Mouse (Mus musculus) midbrain, embryonic 16.5 days (tissue): ENCODE data around the gene Mesp2. TPM values are rescaled to one million over a fixed set of nuclear protein-coding genes. Genes with fewer than 3 reads are reported as not detected.
"Not testable (repeated sequence)": the region's sequence is repeated elsewhere in the genome, so short reads cannot be mapped to it uniquely, and the experiment has no call there.

Experiments
- ATAC-seq: fragments of 200-750 bp; cut with Nextera tagmentation; 2 replicates; pipeline ENCODE4 v1.8.0; 2017; ENCODE audit warnings: moderate TSS enrichment
- H3K27ac ChIP-seq: fragments of 300-500 bp; sonication (generic); 2 replicates; pipeline ENCODE4 v1.5.1; 2014; ENCODE audit warnings: mild to moderate bottlenecking, low read length, mixed read lengths
- H3K27me3 ChIP-seq: fragments of 300-500 bp; sonication (generic); 2 replicates; pipeline ENCODE4 v1.6.1; 2014; ENCODE audit warnings: low read depth, low read length, mixed read lengths; ENCODE audit not compliant: control insufficient read depth, insufficient read depth
- H3K36me3 ChIP-seq: fragments of 300-500 bp; sonication (generic); 2 replicates; pipeline ENCODE4 v1.6.1; 2014; ENCODE audit warnings: mild to moderate bottlenecking, low read length, moderate library complexity, mixed read lengths; ENCODE audit not compliant: control insufficient read depth, insufficient read depth
- H3K4me1 ChIP-seq: fragments of 300-500 bp; sonication (generic); 2 replicates; pipeline ENCODE4 v1.6.1; 2014; ENCODE audit warnings: mild to moderate bottlenecking, low read length, mixed read lengths; ENCODE audit not compliant: control insufficient read depth, insufficient read depth
- H3K4me2 ChIP-seq: fragments of 300-500 bp; sonication (generic); 2 replicates; pipeline ENCODE4 v1.6.1; 2014; ENCODE audit warnings: mild to moderate bottlenecking, low read length, mixed read lengths
- H3K4me3 ChIP-seq: fragments of 300-500 bp; sonication (generic); 2 replicates; pipeline ENCODE4 v1.5.1; 2014; ENCODE audit warnings: low read depth, mild to moderate bottlenecking, low read length, moderate library complexity, mixed read lengths
- H3K9ac ChIP-seq: fragments of 300-500 bp; sonication (generic); 2 replicates; pipeline ENCODE4 v1.6.1; 2014; ENCODE audit warnings: low read depth, low read length, mixed read lengths
- H3K9me3 ChIP-seq: fragments of 300-500 bp; sonication (generic); replicated peaks from 2 replicates; pipeline ENCODE4 v1.6.1; 2014; ENCODE audit warnings: mild to moderate bottlenecking, low read length, mixed read lengths; ENCODE audit not compliant: control insufficient read depth, poor library complexity, severe bottlenecking
- WGBS: fragments of 180-500 bp; shearing (Covaris S2); extraction: QIAGEN DNeasy Blood & Tissue Kit; methylation state at CpG from one replicate; pipeline ENCODE4 v1.1.7; 2014; 5-methylcytosine and 5-hydroxymethylcytosine counted together
- polyA plus RNA-seq: library from polyadenylated mRNA; unstranded; fragments of >200 nt; fragmentation: Nextera tagmentation; extraction: Ambion mirVana; gene quantifications from 2 replicates; pipeline ENCODE4 v1.2.1, GENCODE M21; 2015

Gene Mesp2
- polyA plus RNA-seq, 1 experiment from 2014 or later, result 1.4 TPM

GRCm38 (mm10) chr7:79781826-79782515 lies 28.6 kb upstream of the Mesp2 start:
- Histone ChIP-seq H3K27me3 (no peaks in the 10 kb centered on the region), H3K27ac (no peak overlapping the region), H3K9ac (no peak overlapping the region), H3K4me2 (no peak overlapping the region), H3K4me1 (no peaks in the 10 kb centered on the region), H3K4me3 (no peak overlapping the region), H3K36me3 (no peaks in the 10 kb centered on the region), H3K9me3 (no peaks in the 10 kb centered on the region)
- no peak for ATAC-seq
- WGBS, result 79% methylated on average over 11 of the region's 11 CpGs

DNA sequence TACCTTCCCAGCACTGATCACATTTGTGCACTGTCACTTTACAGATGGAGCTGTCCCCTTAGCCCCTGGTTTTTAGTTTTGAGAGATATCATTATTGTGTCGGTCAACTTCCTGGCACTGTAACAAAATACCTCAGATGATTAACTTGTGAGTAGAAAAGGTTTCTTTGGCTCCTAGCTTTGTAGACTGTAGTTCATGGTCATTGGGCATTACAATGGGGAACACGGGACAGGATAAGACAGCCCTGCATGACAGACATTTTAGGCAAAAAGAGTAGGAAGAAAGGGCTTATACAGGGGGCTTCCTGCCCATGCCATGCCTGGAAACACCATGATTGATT lies 28.0 kb upstream of the Mesp2 start:
- no peak overlapping the region for H3K9ac ChIP-seq
- no peaks in the 10 kb centered on the region for H3K36me3 ChIP-seq
- H3K27me3 ChIP-seq, result no peaks in the 10 kb centered on the region
- no peak for ATAC-seq
- H3K9me3 ChIP-seq, result no peaks in the 10 kb centered on the region
- no peaks in the 10 kb centered on the region for H3K4me1 ChIP-seq
- 79% methylated on average over 2 of the region's 2 CpGs for WGBS
- no peak overlapping the region for H3K27ac ChIP-seq
- H3K4me3 ChIP-seq, result no peak overlapping the region
- no peak overlapping the region for H3K4me2 ChIP-seq

GRCm38 (mm10) chr7:79786295-79786694 lies 24.2 kb upstream of the Mesp2 start:
- Histone ChIP-seq H3K4me3 (no peak overlapping the region), H3K36me3 (no peaks in the 10 kb centered on the region), H3K4me2 (no peak overlapping the region), H3K27ac (no peak overlapping the region), H3K9me3 (no peaks in the 10 kb centered on the region), H3K9ac (no peak overlapping the region), H3K4me1 (no peaks in the 10 kb centered on the region), H3K27me3 (peaks cover 5% of the 10 kb centered on the region)
- peak; percentile 62; the same call in 1 of the 2 replicates for ATAC-seq
- WGBS, result 18% methylated on average over 6 of the region's 6 CpGs

GRCm38 (mm10) chr7:79789812-79790211 lies 20.7 kb upstream of the Mesp2 start:
- WGBS, result 19% methylated on average over 2 of the region's 2 CpGs
- H3K27me3 ChIP-seq, result peaks cover 28% of the 10 kb centered on the region
- not testable (repeated sequence) for H3K4me3 ChIP-seq, H3K9me3 ChIP-seq, ATAC-seq, H3K36me3 ChIP-seq, H3K4me1 ChIP-seq, H3K4me2 ChIP-seq, H3K27ac ChIP-seq, H3K9ac ChIP-seq

DNA sequence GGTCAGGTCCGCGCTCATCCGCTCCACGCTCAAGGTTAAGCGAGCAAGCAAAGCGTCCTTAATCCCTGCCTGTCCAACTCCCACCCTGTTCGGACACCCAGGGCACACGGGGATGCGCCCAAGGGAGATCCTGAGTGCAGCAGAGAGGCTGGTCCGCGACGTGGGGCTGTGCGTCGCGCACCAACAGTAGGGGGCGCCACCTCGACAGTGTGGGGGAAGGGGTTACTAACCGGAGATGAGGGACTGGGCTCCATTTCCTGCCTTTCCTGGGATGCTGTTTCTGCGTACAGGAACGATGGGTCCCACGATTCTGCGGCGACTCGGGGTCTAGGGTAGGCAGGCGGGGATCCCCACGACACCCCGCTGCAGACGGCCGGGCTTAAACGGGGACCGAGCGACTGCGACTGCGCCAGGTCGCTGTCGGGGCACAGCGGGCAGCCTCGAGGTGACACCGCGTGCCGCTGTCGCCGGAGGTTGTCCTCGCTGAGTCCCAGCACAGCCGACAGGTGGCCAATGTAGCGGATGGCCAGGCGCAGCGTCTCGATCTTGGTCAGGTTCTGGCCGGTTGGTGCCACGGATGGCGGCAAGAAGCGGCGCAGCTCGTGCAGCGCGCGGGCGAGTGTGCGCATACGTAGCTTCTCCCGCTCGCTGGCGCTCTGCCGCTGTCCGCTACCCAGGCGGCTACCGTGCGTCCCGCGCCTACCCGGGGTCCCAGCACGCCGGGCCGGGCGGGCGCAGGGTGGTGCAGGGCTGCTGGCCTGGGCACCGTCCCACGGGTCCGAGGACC lies 17.7 kb upstream of the Mesp2 start:
- peak overlapping the region; percentile 50 for H3K4me3 ChIP-seq
- no peak overlapping the region for H3K27ac ChIP-seq
- H3K36me3 ChIP-seq, result no peaks in the 10 kb centered on the region
- peaks cover 28% of the 10 kb centered on the region for H3K27me3 ChIP-seq
- ATAC-seq, result peak; percentile 69
- peaks cover 2% of the 10 kb centered on the region for H3K4me1 ChIP-seq
- 2% methylated on average over 80 of the region's 80 CpGs for WGBS
- H3K9ac ChIP-seq, result peak overlapping the region; percentile 67
- H3K9me3 ChIP-seq, result no peaks in the 10 kb centered on the region
- H3K4me2 ChIP-seq, result peak overlapping the region; percentile 89

DNA sequence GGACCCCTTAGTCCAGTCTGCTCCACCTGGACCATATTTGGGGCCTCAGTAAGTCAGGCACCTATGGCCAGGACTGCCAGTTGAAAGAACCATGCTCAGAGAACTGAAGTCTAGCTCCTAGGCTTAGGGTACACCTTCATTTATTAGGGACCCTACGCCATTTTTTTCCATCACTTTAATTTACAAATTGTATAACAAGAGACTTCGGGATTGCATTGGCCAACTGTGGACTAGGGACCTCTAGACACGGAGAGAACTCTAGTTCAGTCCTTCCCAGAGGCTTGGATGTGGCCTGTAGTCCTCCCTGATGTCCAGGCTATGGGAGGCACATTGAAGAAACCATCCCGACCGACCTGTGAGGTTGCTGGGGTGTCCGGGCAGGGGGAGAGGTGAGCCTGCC lies 16.8 kb upstream of the Mesp2 start, which contains the start of gene Mesp1:
Mesp1 (minus strand) TSS at position 101 of the 400 bp plus-strand sequence.
- Histone ChIP-seq H3K4me2 (peak within 1 kb of the TSS; percentile 89), H3K27ac (no peak within 1 kb of the TSS), H3K36me3 (no peaks in the 10 kb centered on the region), H3K9ac (peak within 1 kb of the TSS; percentile 67), H3K27me3 (peaks cover 28% of the 10 kb centered on the region), H3K4me3 (peak within 1 kb of the TSS; percentile 50), H3K9me3 (no peaks in the 10 kb centered on the region), H3K4me1 (peaks cover 2% of the 10 kb centered on the region)
- ATAC-seq, result no peak
- 71% methylated on average over 6 of the region's 6 CpGs for WGBS

GRCm38 (mm10) chr7:79798606-79799005 lies 11.9 kb upstream of the Mesp2 start:
- H3K27ac ChIP-seq, result no peak overlapping the region
- no peak for ATAC-seq
- WGBS, result 19% methylated on average over 5 of the region's 5 CpGs
- H3K36me3 ChIP-seq, result no peaks in the 10 kb centered on the region
- H3K4me1 ChIP-seq, result no peaks in the 10 kb centered on the region
- peaks cover 5% of the 10 kb centered on the region for H3K27me3 ChIP-seq
- no peak overlapping the region for H3K4me3 ChIP-seq
- no peak overlapping the region for H3K4me2 ChIP-seq
- no peaks in the 10 kb centered on the region for H3K9me3 ChIP-seq
- no peak overlapping the region for H3K9ac ChIP-seq

- no peak; the same call in 1 of the 2 replicates for ATAC-seq
- Histone ChIP-seq H3K4me1 (no peaks in the 10 kb centered on the region), H3K9ac (no peak overlapping the region), H3K4me3 (no peak overlapping the region), H3K36me3 (no peaks in the 10 kb centered on the region), H3K4me2 (no peak overlapping the region), H3K9me3 (no peaks in the 10 kb centered on the region), H3K27me3 (peaks cover under 1% of the 10 kb centered on the region), H3K27ac (no peak overlapping the region)
- 4% methylated on average over 8 of the region's 8 CpGs for WGBS
These were observed 11.5 kb upstream of the Mesp2 start for GRCm38 (mm10) chr7:79799048-79799447.

DNA sequence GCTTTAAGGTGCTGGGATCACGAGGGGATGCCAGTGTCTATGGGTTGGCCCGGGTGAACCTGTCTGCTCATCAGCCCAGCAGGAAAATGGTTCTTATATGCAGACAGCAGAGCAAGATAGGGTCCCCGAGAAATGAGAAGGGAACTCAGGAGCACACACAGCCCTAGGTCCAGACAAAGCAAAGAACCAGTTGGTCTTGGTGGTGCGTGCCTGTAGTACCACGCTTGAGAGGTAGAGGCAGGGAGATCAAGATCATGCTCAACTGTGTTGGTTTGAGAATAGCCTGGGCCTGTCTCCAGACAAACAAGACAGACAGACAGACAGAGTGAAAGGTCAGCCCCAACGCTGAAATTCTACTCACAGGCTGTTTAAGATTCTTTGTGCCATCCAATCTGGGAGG lies 11.0 kb upstream of the Mesp2 start:
- Histone ChIP-seq H3K4me1 (no peaks in the 10 kb centered on the region), H3K4me3 (no peak overlapping the region), H3K9ac (no peak overlapping the region), H3K27ac (no peak overlapping the region), H3K4me2 (no peak overlapping the region), H3K9me3 (no peaks in the 10 kb centered on the region), H3K27me3 (no peaks in the 10 kb centered on the region), H3K36me3 (no peaks in the 10 kb centered on the region)
- ATAC-seq, result no peak
- 77% methylated on average over 6 of the region's 6 CpGs for WGBS
